Mouse (Mus musculus): ENCODE results near the gene Ankrd54.

DNA sequence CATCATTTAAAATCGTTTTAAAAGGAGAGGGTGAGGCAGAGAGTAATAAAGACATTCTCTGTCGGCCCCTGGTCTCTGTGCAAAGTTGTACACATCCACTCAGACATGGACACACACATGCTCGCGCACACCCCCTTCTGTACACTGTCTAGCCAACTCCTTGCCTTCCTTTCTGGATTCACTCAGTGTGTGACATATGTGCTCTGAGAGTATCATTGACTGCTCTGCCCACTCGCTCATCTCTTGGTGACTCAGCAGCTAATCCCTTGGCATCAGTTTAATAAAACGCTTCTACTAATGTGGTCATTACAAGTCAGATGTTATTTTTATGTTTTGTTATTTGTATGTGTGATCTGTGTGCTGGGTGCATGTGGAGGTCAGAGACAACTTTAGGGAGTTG, 29.6 kb upstream of the Ankrd54 start:
- TF ChIP-seq MAX (IDR thresholded peaks at IDR 0.05) (no peak), MYOD1 (IDR thresholded peaks at IDR 0.05; ENCODE audit: control insufficient read depth, insufficient read length, low read depth) (no peak), CTCF (IDR thresholded peaks at IDR 0.05; ENCODE audit: control insufficient read depth, insufficient read depth, insufficient read length) (no peak), CEBPB (IDR thresholded peaks at IDR 0.05; ENCODE audit: low read depth) (no peak)
